Mouse (Mus musculus) cerebellum, postnatal 14 days (tissue): Measurements from ENCODE around the gene Gxylt1.
"Not testable (repeated sequence)": the region's sequence is repeated elsewhere in the genome, so short reads cannot be mapped to it uniquely, and the experiment has no call there.

Source experiments
- DNase-seq, 2 experiments: peaks; one replicate each; pipeline ENCODE4 v3.0.0; 2021; ENCODE audit warnings: mixed read lengths in 2 of 2

The Gxylt1 gene

GRCm38 (mm10) chr15:93274679-93275583, at the start of gene Gxylt1:
Gene Gxylt1 (minus strand): TSS chr15:93275179.
- DNase-seq: peak; percentile 100

- DNase-seq: no peak
Measured at GRCm38 (mm10) chr15:93318781-93319180, 43.8 kb upstream of the Gxylt1 start.

- DNase-seq: not testable (repeated sequence)
Measured at GRCm38 (mm10) chr15:93310304-93310703, 35.3 kb upstream of the Gxylt1 start.

GRCm38 (mm10) chr15:93298197-93298596, 23.2 kb upstream of the Gxylt1 start:
- DNase-seq: no peak

GRCm38 (mm10) chr15:93294483-93294882, 19.5 kb upstream of the Gxylt1 start:
- no peak for DNase-seq

GRCm38 (mm10) chr15:93288321-93288720, 13.3 kb upstream of the Gxylt1 start:
- DNase-seq: no peak

GRCm38 (mm10) chr15:93287628-93288027, 12.6 kb upstream of the Gxylt1 start:
- DNase-seq: no peak

- no peak for DNase-seq
Measured at GRCm38 (mm10) chr15:93285244-93285643, 10.3 kb upstream of the Gxylt1 start.

- DNase-seq: no peak
Measured at GRCm38 (mm10) chr15:93284326-93284725, 9.3 kb upstream of the Gxylt1 start.

GRCm38 (mm10) chr15:93283349-93283748, 8.4 kb upstream of the Gxylt1 start:
- peak; percentile 37 to 67 for DNase-seq

GRCm38 (mm10) chr15:93276276-93276675, 1.3 kb upstream of the Gxylt1 start:
- peak; percentile 24 to 28 for DNase-seq

- peak in 1 of 2 experiments; percentile 49 for DNase-seq
Measured at GRCm38 (mm10) chr15:93275623-93276022, 644 bp upstream of the Gxylt1 start.

- no peak for DNase-seq
Measured at GRCm38 (mm10) chr15:93273788-93274678, 946 bp downstream of the Gxylt1 start.

GRCm38 (mm10) chr15:93272948-93273347, 2.0 kb downstream of the Gxylt1 start:
- no peak for DNase-seq

GRCm38 (mm10) chr15:93270289-93270855, 4.6 kb downstream of the Gxylt1 start:
- DNase-seq: no peak

GRCm38 (mm10) chr15:93269572-93269971, 5.4 kb downstream of the Gxylt1 start:
- no peak for DNase-seq

GRCm38 (mm10) chr15:93268001-93268400, 7.0 kb downstream of the Gxylt1 start:
- no peak for DNase-seq

GRCm38 (mm10) chr15:93267479-93267878, 7.5 kb downstream of the Gxylt1 start:
- DNase-seq: no peak

- peak; percentile 66 to 72 for DNase-seq
Measured at GRCm38 (mm10) chr15:93266361-93266760, 8.6 kb downstream of the Gxylt1 start.

GRCm38 (mm10) chr15:93265728-93266127, 9.3 kb downstream of the Gxylt1 start:
- peak; percentile 87 to 88 for DNase-seq

GRCm38 (mm10) chr15:93265231-93265630, 9.7 kb downstream of the Gxylt1 start:
- no peak for DNase-seq

- no peak for DNase-seq
Measured at GRCm38 (mm10) chr15:93264221-93264620, 10.8 kb downstream of the Gxylt1 start.

GRCm38 (mm10) chr15:93263566-93263965, 11.4 kb downstream of the Gxylt1 start:
- no peak for DNase-seq
